Mouse (Mus musculus) bone marrow, adult 2 months (tissue): ENCODE measurements around the gene Dctn5.

Experiments
- CTCF ChIP-seq: fragments of 200-500 bp; IDR thresholded peaks from 2 replicates; pipeline ENCODE4 v1.5.1; 2011; ENCODE audit warnings: low read length, control low read depth; ENCODE audit not compliant: control insufficient read depth, insufficient read depth
- POLR2A ChIP-seq: fragments of 200-500 bp; IDR thresholded peaks from 2 replicates; pipeline ENCODE4 v1.6.1; 2011; ENCODE audit warnings: low read depth, mild to moderate bottlenecking, control low read depth, low read length, borderline replicate concordance; ENCODE audit not compliant: control insufficient read depth

GRCm38 (mm10) chr7:122196771-122197170 lies 63.9 kb downstream of the Dctn5 start:
- TF ChIP-seq CTCF: no peak
- no peak for TF ChIP-seq POLR2A
